Mouse (Mus musculus): ENCODE results near the gene Rapgefl1. TPM values are rescaled to one million over a fixed set of nuclear protein-coding genes. Genes with fewer than 3 reads are reported as not detected.

The Rapgefl1 gene
- 2.6 and 3.1 TPM in 2 replicates for polyA plus RNA-seq (2016; fragmentation: Nextera tagmentation; extraction: Ambion mirVana)

- 1% methylated on average over 44 of the region's 48 CpGs for WGBS
- H3K9me3 ChIP-seq: no peaks in the 10 kb centered on the region
- peak; percentile 82 for ATAC-seq (ENCODE audit: insufficient number of reproducible peaks, insufficient read depth, low FRiP score, low TSS enrichment)
Observed at GRCm38 (mm10) chr11:98836651-98837141, at the start of gene Rapgefl1. Gene Rapgefl1 (plus strand): TSS chr11:98836785.

GRCm38 (mm10) chr11:98787229-98787628 is 49.4 kb upstream of the Rapgefl1 start:
- Histone ChIP-seq H3K27me3 (no peaks in the 10 kb centered on the region), H3K9me3 (no peaks in the 10 kb centered on the region), H3K4me2 (replicated peaks) (0 out of 2 replicates have a peak overlapping the region, but pooled peaks have one; percentile 40), H3K27ac (peak overlapping the region; percentile 72; the same call in 1 of the 2 replicates), H3K9ac (no peak overlapping the region), H3K4me3 (no peak overlapping the region), H3K36me3 (no peaks in the 10 kb centered on the region), H3K4me1 (peaks cover 51% of the 10 kb centered on the region)
- ATAC-seq (ENCODE audit: insufficient number of reproducible peaks, insufficient read depth, low FRiP score, low TSS enrichment): no peak
- 32% methylated on average over 7 of the region's 7 CpGs for WGBS

More at GRCm38 (mm10) chr11:98836651-98837141, at the start of gene Rapgefl1:
- peak within 1 kb of the TSS; percentile 70 for H3K4me3 ChIP-seq
- H3K9ac ChIP-seq: peak within 1 kb of the TSS; percentile 71
- peak within 1 kb of the TSS; percentile 99 for H3K4me2 ChIP-seq (replicated peaks)
- H3K27me3 ChIP-seq: peaks cover 32% of the 10 kb centered on the region
- no peak within 1 kb of the TSS for H3K27ac ChIP-seq
- peaks cover 29% of the 10 kb centered on the region for H3K36me3 ChIP-seq
- peaks cover 14% of the 10 kb centered on the region; the same call in 1 of the 2 replicates for H3K4me1 ChIP-seq

GRCm38 (mm10) chr11:98787691-98788090 is 48.9 kb upstream of the Rapgefl1 start:
- no peaks in the 10 kb centered on the region for H3K27me3 ChIP-seq
- peaks cover 47% of the 10 kb centered on the region for H3K4me1 ChIP-seq
- no peak overlapping the region for H3K4me2 ChIP-seq (replicated peaks)
- H3K9ac ChIP-seq: no peak overlapping the region
- 100% methylated on average over 1 of the region's 1 CpGs for WGBS
- no peaks in the 10 kb centered on the region for H3K36me3 ChIP-seq
- no peak for ATAC-seq (ENCODE audit: insufficient number of reproducible peaks, insufficient read depth, low FRiP score, low TSS enrichment)
- H3K27ac ChIP-seq: no peak overlapping the region
- H3K4me3 ChIP-seq: no peak overlapping the region
- no peaks in the 10 kb centered on the region for H3K9me3 ChIP-seq

- H3K9ac ChIP-seq: no peak overlapping the region
Observed at GRCm38 (mm10) chr11:98788139-98788538, 48.4 kb upstream of the Rapgefl1 start.

DNA sequence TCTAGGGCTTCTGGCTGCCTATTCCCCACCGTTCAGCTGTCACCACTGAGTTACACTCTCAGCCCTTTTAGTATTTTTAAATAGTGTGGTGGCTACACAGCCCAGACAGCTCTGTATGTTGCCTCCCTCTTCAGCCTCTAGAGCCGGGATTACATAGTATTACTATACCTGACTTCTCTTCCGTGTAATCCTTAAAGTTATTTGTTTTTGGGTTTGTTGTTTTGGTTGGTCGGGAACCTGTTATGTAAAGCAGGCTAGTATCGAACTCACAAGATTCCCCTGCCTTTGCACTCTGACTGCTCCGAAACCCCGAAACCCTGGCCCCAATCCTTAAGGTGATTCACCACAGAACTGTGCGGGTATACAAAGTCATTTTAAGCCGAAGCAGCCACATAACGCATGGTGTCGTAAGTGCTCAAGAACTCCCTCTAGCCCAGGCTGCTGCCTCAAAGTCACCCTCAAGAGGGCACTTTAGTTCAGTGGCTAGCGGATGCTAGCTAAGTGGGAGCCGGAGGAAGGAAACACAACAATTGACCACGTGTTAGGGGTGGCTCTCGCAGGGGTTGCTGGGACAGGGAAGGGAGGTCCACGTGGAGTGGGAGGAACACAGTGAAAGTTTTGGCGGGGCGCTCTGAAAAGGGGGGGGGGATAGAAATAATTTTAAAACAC is 47.9 kb upstream of the Rapgefl1 start:
- H3K9me3 ChIP-seq: no peaks in the 10 kb centered on the region
- no peaks in the 10 kb centered on the region for H3K36me3 ChIP-seq
- WGBS: 12% methylated on average over 18 of the region's 18 CpGs
- H3K4me1 ChIP-seq: peaks cover 46% of the 10 kb centered on the region
- H3K4me2 ChIP-seq (replicated peaks): peak overlapping the region; percentile 70
- H3K27me3 ChIP-seq: no peaks in the 10 kb centered on the region
- H3K4me3 ChIP-seq: peak overlapping the region; percentile 43
- peak overlapping the region; percentile 79 for H3K27ac ChIP-seq
- peak overlapping the region; percentile 64 for H3K9ac ChIP-seq
- ATAC-seq (ENCODE audit: insufficient number of reproducible peaks, insufficient read depth, low FRiP score, low TSS enrichment): peak; percentile 74

More at GRCm38 (mm10) chr11:98788139-98788538, 48.4 kb upstream of the Rapgefl1 start:
- Histone ChIP-seq H3K9me3 (no peaks in the 10 kb centered on the region), H3K4me2 (replicated peaks) (peak overlapping the region; percentile 70), H3K4me1 (peaks cover 46% of the 10 kb centered on the region), H3K4me3 (no peak overlapping the region; the same call in 1 of the 2 replicates), H3K27me3 (no peaks in the 10 kb centered on the region), H3K36me3 (no peaks in the 10 kb centered on the region), H3K27ac (peak overlapping the region; percentile 79)
- ATAC-seq (ENCODE audit: insufficient number of reproducible peaks, insufficient read depth, low FRiP score, low TSS enrichment): no peak
- WGBS: 88% methylated on average over 5 of the region's 5 CpGs

DNA sequence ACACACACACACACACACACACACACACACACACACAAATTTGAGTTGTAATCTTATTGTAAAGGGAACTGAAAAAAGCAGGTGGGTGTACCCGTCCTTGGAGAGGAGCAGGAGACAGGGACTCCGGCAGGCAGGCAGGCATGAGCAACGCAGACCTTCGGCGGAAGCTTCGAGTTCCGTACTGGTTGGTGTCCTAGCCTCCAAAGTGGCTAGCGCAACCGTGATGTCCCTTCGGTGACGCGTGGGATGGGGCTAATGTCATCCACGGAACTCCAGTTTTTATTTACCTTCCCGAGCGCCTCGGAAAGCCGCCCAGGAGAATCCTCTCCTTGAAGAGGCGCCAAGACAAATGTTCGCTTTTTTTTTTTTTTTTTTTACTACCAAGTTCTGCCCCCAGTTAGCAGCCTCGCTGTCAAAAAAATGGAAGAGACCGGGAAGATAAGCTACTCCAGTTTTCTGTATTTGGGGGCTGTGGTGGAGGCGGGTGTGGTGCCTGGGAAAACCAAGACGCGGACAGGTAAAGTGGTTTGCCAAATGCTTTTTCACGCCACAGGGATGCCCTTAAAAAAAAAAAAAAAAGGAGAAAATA is 47.3 kb upstream of the Rapgefl1 start:
- Histone ChIP-seq H3K9me3 (no peaks in the 10 kb centered on the region), H3K9ac (peak overlapping the region; percentile 64), H3K4me1 (peaks cover 47% of the 10 kb centered on the region), H3K4me2 (replicated peaks) (peak overlapping the region; percentile 70), H3K27ac (peak overlapping the region; percentile 79), H3K36me3 (no peaks in the 10 kb centered on the region), H3K27me3 (no peaks in the 10 kb centered on the region), H3K4me3 (peak overlapping the region; percentile 43)
- 1% methylated on average over 25 of the region's 25 CpGs for WGBS
- no peak for ATAC-seq (ENCODE audit: insufficient number of reproducible peaks, insufficient read depth, low FRiP score, low TSS enrichment)

DNA sequence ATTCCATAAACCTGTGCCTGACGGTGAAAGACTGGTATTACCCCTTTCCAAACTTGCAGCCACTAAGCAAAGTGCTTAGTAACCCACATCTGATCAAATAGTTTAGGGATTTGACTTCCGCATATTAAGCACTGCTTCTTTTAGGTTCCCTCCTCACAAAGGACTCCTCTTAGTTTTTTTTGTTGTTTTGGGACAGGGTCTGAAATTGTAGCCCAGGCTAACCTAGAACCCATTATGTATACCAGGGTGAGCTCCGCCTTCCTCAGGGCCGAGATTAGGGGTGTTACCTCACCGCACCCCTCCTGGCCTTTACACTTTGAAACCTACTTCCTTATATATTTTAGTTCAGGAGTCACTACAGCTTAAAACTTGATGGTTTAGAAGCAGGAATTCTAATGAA is 46.8 kb upstream of the Rapgefl1 start:
- Histone ChIP-seq H3K36me3 (no peaks in the 10 kb centered on the region), H3K9me3 (no peaks in the 10 kb centered on the region), H3K4me2 (replicated peaks) (peak overlapping the region; percentile 70), H3K4me3 (peak overlapping the region; percentile 43), H3K27me3 (no peaks in the 10 kb centered on the region), H3K4me1 (peaks cover 45% of the 10 kb centered on the region), H3K9ac (no peak overlapping the region), H3K27ac (no peak overlapping the region)
- ATAC-seq (ENCODE audit: insufficient number of reproducible peaks, insufficient read depth, low FRiP score, low TSS enrichment): no peak
- WGBS: 44% methylated on average over 5 of the region's 5 CpGs

DNA sequence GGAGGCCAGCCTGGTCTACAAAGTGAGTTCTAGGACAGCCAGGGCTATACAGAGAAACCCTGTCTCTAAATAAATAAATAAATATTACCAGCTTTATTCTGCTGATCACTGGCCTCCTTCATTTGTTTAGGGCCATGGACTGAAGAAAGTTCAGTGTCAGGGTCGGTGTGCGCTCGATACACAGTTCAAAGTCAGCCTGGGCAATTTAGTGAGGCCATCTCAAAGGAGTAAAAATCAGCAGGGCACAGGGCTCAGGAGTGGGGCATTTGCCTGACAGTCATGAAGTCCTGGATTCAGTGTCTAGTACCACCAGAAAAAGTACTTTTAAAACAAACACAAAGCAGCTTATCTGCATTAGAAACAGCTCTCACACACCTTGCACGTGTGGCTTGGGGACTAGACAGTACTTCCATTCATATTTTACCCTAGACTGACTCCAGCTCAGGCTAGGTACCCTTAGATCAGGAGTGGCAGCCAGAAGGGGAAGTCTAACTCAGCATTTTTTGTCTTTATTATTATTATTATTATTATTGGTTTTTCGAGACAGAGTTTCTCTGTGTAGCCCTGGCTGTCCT is 45.9 kb upstream of the Rapgefl1 start:
- no peak for ATAC-seq (ENCODE audit: insufficient number of reproducible peaks, insufficient read depth, low FRiP score, low TSS enrichment)
- no peak overlapping the region for H3K4me3 ChIP-seq
- no peaks in the 10 kb centered on the region for H3K9me3 ChIP-seq
- H3K9ac ChIP-seq: no peak overlapping the region
- 82% methylated on average over 5 of the region's 5 CpGs for WGBS
- no peak overlapping the region for H3K27ac ChIP-seq
- H3K4me2 ChIP-seq (replicated peaks): no peak overlapping the region
- no peaks in the 10 kb centered on the region for H3K27me3 ChIP-seq
- no peaks in the 10 kb centered on the region for H3K36me3 ChIP-seq
- peaks cover 36% of the 10 kb centered on the region for H3K4me1 ChIP-seq

DNA sequence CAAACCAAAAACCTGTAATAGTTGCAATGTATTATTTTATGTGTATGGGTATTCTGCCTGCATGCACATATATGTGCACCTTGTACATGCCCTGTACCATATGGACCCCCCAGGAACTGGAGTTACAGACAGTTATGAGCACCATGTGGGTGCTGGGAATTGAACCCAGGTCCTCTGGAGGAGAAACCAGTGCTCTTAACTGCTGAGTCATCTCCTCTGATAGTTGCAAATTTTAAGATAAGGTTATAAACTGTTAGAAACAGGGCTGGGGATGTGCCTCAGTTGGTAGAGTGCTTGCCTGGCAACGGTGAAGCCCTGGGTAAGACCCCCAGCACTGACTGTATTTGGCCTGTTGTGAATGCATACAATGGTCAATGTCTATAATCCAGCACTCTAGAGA is 45.1 kb upstream of the Rapgefl1 start:
- Histone ChIP-seq H3K36me3 (no peaks in the 10 kb centered on the region), H3K4me3 (no peak overlapping the region), H3K4me1 (peaks cover 29% of the 10 kb centered on the region), H3K27ac (no peak overlapping the region), H3K4me2 (replicated peaks) (no peak overlapping the region), H3K9me3 (no peaks in the 10 kb centered on the region), H3K27me3 (no peaks in the 10 kb centered on the region), H3K9ac (no peak overlapping the region)
- WGBS: 76% methylated on average over 1 of the region's 1 CpGs
- ATAC-seq (ENCODE audit: insufficient number of reproducible peaks, insufficient read depth, low FRiP score, low TSS enrichment): no peak

GRCm38 (mm10) chr11:98792081-98792480 is 44.5 kb upstream of the Rapgefl1 start:
- Histone ChIP-seq H3K27me3 (no peaks in the 10 kb centered on the region), H3K27ac (no peak overlapping the region), H3K4me2 (replicated peaks) (no peak overlapping the region), H3K9me3 (no peaks in the 10 kb centered on the region), H3K4me3 (no peak overlapping the region), H3K4me1 (peaks cover 23% of the 10 kb centered on the region), H3K9ac (no peak overlapping the region), H3K36me3 (no peaks in the 10 kb centered on the region)
- no peak for ATAC-seq (ENCODE audit: insufficient number of reproducible peaks, insufficient read depth, low FRiP score, low TSS enrichment)
- 18% methylated on average over 4 of the region's 4 CpGs for WGBS

- H3K4me3 ChIP-seq: peak overlapping the region; percentile 100
- WGBS: under 1% methylated on average over 28 of the region's 30 CpGs
- H3K36me3 ChIP-seq: peaks cover 13% of the 10 kb centered on the region
- H3K27ac ChIP-seq: peak overlapping the region; percentile 100
- H3K9me3 ChIP-seq: no peaks in the 10 kb centered on the region
- H3K27me3 ChIP-seq: no peaks in the 10 kb centered on the region
- peaks cover 28% of the 10 kb centered on the region for H3K4me1 ChIP-seq
- peak overlapping the region; percentile 94 for H3K4me2 ChIP-seq (replicated peaks)
- H3K9ac ChIP-seq: peak overlapping the region; percentile 99
- peak; percentile 50 for ATAC-seq (ENCODE audit: insufficient number of reproducible peaks, insufficient read depth, low FRiP score, low TSS enrichment)
Observed at GRCm38 (mm10) chr11:98794469-98795014, 42.0 kb upstream of the Rapgefl1 start.
